Mouse (Mus musculus) ovary, postnatal 14 days (tissue): Measurements from ENCODE around the gene Serpine1.

Source experiments
- DNase-seq: peaks from one replicate; pipeline ENCODE4 v3.0.0; 2022; ENCODE audit warnings: low spot score

Gene Serpine1

GRCm38 (mm10) chr5:137015913-137016312, 56.2 kb downstream of the Serpine1 start:
- DNase-seq, result no peak

GRCm38 (mm10) chr5:137012401-137012950, 59.6 kb downstream of the Serpine1 start:
- DNase-seq, result no peak
